Mouse (Mus musculus) MEL-GATA-1-ER (cell line): ENCODE data around the gene Sh3rf3.

Experiments used
- DNase-seq: peaks from one replicate; pipeline ENCODE4 v3.0.0-alpha.2; 2012; ENCODE audit warnings: low read depth; ENCODE audit errors: extremely low read depth

The Sh3rf3 gene

DNA sequence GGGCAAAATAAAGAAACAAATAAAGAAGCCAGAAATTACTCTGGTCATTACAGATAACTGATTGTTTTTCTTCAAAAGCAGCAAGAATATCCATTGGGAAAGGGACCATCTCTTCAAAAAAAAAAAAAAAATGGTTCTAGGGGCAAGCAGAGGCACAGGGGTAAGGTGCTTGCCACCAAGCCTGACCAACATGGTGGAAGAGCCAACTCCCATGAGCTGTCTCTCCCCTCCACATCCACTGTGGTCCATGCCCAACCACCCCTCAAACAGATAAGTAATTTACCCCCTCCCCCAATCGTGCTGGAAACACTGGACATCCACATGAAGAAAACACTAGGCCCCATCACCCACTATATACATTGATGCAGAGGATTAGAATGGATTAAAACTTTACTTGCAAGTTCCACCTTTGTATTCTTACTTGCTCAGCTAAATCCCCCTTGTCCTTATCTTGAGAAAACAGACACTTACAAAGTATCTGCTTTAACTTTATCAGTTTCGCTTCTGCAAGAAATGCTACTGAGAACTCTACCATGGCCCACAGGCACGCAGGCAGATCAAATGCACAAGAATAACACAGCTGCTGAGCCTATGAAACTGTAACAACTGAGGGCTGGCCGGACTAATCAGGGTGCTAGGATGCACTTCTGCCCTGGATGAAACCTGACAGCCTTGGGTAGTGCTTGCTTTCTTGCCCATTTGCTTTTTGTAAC lies 349.2 kb downstream of the Sh3rf3 start:
- peak; percentile 84 for DNase-seq

DNA sequence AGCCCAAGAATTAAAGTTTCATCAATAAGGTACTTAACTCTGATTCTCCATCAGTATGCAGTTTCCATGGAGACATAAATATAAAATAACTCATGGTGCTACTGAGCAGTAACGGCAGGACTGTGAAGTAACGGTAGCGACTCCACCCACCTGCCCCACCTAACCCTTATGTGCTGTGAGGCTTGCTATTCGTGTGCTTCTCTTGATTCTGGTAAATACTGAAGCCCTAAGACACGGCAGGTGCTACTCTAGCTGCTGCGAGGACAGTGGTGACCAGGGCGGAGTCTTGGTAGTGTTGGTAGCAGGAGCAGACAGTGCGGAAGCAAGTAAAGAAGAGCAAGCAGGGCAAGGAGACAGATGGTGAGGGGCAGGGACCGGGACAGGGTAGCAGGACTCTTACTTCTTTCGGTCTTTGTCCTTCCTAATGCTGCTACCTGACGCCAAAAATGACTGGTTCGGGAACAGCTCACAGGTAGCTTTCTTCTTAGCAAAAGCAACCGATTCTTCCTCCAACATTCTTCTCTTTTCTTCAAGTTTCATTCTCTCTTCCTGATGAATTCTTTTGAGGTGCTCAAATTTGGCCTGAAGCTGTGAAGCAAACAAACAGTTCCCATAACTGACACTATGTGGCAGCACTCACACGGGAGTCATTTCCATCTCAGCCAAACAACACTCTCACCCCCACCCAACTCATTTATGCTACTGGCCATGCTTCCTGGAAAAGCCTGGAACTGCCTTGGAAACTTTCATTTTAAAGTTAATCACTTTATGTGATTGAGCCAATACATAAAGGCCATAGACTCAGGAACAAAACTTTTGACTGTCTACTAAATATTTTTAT lies 353.2 kb downstream of the Sh3rf3 start:
- DNase-seq, result peak; percentile 47

DNA sequence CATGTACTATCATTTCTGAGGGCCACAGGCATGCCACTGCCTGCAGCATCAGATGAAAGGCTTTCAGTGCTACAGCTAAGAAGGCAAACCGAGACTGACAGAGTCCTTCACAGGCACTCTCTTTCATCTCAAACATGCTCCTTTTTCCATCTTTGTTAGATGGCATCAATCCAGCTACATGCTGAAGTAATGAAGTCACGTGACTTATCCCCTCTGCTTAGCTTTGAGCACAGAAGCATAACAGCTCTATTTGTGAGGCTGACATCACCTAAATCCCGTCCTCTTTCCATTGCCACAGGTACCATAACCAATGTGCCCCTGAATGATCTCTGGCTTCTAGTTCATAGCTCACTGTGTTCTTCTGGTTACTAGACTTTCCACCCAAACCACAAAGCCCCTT lies 357.9 kb downstream of the Sh3rf3 start:
- no peak for DNase-seq

DNA sequence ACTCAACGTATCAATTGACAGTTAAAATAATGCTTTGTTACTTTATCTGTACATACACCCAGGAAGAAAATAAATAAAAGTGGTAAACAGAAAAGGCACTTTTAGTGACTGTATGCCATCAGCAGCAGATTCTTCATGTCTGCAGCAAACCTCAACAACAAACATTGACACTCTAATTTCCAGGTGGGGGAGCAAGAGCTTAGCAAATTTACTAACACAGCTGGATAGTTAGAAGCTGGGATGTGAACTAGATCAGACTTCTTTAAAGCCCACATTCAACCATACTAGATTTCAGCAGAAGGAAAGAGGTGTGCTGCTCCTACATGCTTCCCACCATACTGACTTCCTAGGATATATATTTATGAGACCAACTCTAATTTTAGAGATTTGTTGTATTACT lies 359.4 kb downstream of the Sh3rf3 start:
- DNase-seq, result no peak

DNA sequence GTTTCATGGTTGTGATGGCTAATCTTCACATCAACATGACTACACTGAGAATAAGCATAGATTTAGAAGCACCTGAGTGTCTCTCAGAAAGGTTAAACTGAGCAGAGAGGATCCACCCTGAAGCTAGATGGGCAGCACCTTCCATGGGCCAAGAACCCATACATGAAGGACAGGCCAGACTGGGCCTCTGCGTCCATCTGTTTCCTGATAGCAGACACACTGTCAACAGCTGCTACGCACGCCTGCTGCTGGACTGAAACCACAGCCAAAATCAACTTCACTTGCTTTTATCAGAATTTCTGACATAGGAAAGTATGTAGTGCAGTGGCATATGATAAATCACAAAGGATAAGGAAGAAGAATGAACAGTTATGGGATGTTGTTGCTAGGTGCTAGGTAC lies 366.5 kb downstream of the Sh3rf3 start:
- DNase-seq, result no peak

GRCm38 (mm10) chr10:59182306-59182705 lies 369.1 kb downstream of the Sh3rf3 start:
- DNase-seq, result no peak
